Mouse (Mus musculus): ENCODE data around the gene Zfp26. TPM values are rescaled to one million over a fixed set of nuclear protein-coding genes. Genes with fewer than 3 reads are reported as not detected.

Gene Zfp26
- polyA plus RNA-seq, 1 experiment from 2014 or later: 26.5 TPM

DNA sequence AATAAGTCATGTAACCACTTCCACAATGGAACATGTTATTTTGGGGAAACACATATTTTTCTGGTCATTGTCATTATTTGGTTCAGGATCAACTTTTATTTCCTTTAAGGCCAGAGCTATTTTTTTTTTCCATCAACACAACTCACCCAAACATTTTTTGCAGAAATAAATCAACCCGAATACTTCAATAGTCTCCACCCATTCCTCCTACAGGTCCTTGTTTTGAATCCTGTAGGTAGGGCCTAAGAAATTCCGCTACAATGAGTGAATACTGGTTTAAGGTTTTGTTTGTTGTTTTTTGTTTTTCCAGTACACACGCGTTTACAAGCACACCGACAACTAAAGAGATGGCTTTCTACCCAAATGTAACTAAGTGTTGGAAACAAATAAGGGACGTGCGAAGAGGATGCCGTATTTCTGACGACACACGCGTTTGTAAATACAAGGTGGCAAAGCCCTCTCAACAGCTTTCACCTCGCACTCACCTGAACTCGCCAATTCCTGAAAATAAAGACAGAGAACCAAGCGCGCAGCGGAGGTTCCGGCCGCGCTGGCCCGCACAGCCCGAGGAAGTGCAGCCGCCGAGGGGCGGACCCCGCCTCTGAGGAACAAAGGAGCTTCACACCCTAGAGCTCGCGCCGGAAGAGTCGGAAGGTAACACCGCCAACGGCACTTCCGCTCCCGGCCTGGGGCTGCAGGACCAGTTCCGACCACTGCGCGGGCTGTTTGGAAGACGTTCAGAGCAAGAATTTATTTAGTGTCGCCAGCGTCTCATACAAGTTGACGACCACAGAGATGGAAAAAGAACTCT is 75.2 kb downstream of the Zfp26 start, which contains the start of gene Zfp560:
TSS of gene Zfp560 (minus strand) at position 646 of the 811 bp plus-strand sequence.
- WGBS: 3% methylated on average over 40 of the region's 40 CpGs
- peaks cover 8% of the 10 kb centered on the region; the same call in 1 of the 2 replicates for H3K4me1 ChIP-seq (ENCODE audit: control insufficient read depth, insufficient read depth, low read length)
- peak; percentile 99 for ATAC-seq

DNA sequence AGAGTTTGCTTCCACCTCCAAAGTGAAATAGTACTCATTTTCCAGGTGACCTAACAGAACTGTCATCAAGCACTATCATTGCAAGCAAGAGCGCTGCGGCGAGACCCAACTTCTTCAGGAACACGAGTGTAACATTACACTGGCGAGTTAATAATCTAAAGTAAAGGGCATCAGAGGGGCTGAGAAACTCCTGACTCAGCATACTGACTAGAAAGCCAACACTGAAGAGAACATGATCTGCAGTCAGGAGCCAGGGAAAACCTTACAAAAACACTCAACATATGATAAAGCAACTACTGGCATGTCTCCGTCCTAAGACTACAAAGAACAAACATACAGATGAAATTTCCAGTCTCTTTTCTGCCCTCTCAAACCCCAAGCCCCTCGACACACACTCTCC is 76.3 kb downstream of the Zfp26 start:
- peak overlapping the region; percentile 72 for H3K4me2 ChIP-seq (ENCODE audit: low read length)
- peaks cover 8% of the 10 kb centered on the region; the same call in 1 of the 2 replicates for H3K4me1 ChIP-seq (ENCODE audit: control insufficient read depth, insufficient read depth, low read length)
- DNase-seq (ENCODE audit: low spot score) (no peak), ATAC-seq (no peak)
- H3K9ac ChIP-seq (ENCODE audit: low read length): peak overlapping the region; percentile 81
- H3K27me3 ChIP-seq (replicated peaks; ENCODE audit: control insufficient read depth, insufficient read depth, low read length): no peaks in the 10 kb centered on the region
- H3K4me3 ChIP-seq (ENCODE audit: low read depth, low read length): peak overlapping the region; percentile 61
- no peak overlapping the region for H3K27ac ChIP-seq (ENCODE audit: low read depth, low read length)
- H3K9me3 ChIP-seq (replicated peaks; ENCODE audit: control insufficient read depth, low read length): no peaks in the 10 kb centered on the region
- 95% methylated on average over 7 of the region's 7 CpGs for WGBS
- H3K36me3 ChIP-seq (ENCODE audit: control insufficient read depth, insufficient read depth, low read length): no peaks in the 10 kb centered on the region

More for the DNA sequence above, 75.2 kb downstream of the Zfp26 start, which contains the start of gene Zfp560:
- Histone ChIP-seq H3K9me3 (replicated peaks; ENCODE audit: control insufficient read depth, low read length) (no peaks in the 10 kb centered on the region), H3K4me3 (ENCODE audit: low read depth, low read length) (peak within 1 kb of the TSS; percentile 61), H3K27ac (ENCODE audit: low read depth, low read length) (peak within 1 kb of the TSS; percentile 52; the same call in 1 of the 2 replicates), H3K9ac (ENCODE audit: low read length) (peak within 1 kb of the TSS; percentile 81), H3K27me3 (replicated peaks; ENCODE audit: control insufficient read depth, insufficient read depth, low read length) (no peaks in the 10 kb centered on the region), H3K4me2 (ENCODE audit: low read length) (peak within 1 kb of the TSS; percentile 72), H3K36me3 (ENCODE audit: control insufficient read depth, insufficient read depth, low read length) (no peaks in the 10 kb centered on the region)
- peak; percentile 96 for DNase-seq (ENCODE audit: low spot score)

Other genes starting within 250 kb of the Zfp26 start
- not detected in 2 replicates for gene Olfr871, start 248.0 kb downstream of the Zfp26 start, polyA plus RNA-seq (2014; fragmentation: Nextera tagmentation; extraction: Ambion mirVana)
- not detected in 2 replicates for gene Olfr872, start 223.0 kb downstream of the Zfp26 start, polyA plus RNA-seq (2014; fragmentation: Nextera tagmentation; extraction: Ambion mirVana)
- not detected in 2 replicates for gene Olfr39, start 177.8 kb downstream of the Zfp26 start, polyA plus RNA-seq (2014; fragmentation: Nextera tagmentation; extraction: Ambion mirVana)
- gene Olfr873, start 161.6 kb downstream of the Zfp26 start, polyA plus RNA-seq (2014; fragmentation: Nextera tagmentation; extraction: Ambion mirVana): not detected in 2 replicates
- not detected in 2 replicates for gene Olfr18, start 124.1 kb downstream of the Zfp26 start, polyA plus RNA-seq (2014; fragmentation: Nextera tagmentation; extraction: Ambion mirVana)
- gene Zfp560, start 75.0 kb downstream of the Zfp26 start, polyA plus RNA-seq (2014; fragmentation: Nextera tagmentation; extraction: Ambion mirVana): 53.9 and 58.6 TPM in 2 replicates
- gene Zfp426, start 32.6 kb upstream of the Zfp26 start, polyA plus RNA-seq (2014; fragmentation: Nextera tagmentation; extraction: Ambion mirVana): 40.5 and 41.6 TPM in 2 replicates
- gene Zfp266, start 61.3 kb upstream of the Zfp26 start, polyA plus RNA-seq (2014; fragmentation: Nextera tagmentation; extraction: Ambion mirVana): 101 and 120 TPM in 2 replicates
- gene Zfp846, start 121.1 kb upstream of the Zfp26 start, polyA plus RNA-seq (2014; fragmentation: Nextera tagmentation; extraction: Ambion mirVana): 34.4 and 45.5 TPM in 2 replicates
- gene Ubl5, start 182.7 kb upstream of the Zfp26 start, polyA plus RNA-seq (2014; fragmentation: Nextera tagmentation; extraction: Ambion mirVana): 468 and 550 TPM in 2 replicates
- gene Fbxl12, start 184.6 kb upstream of the Zfp26 start, polyA plus RNA-seq (2014; fragmentation: Nextera tagmentation; extraction: Ambion mirVana): 10.3 and 12.5 TPM in 2 replicates
- 69.2 and 73.3 TPM in 2 replicates for gene Pin1, start 191.9 kb upstream of the Zfp26 start, polyA plus RNA-seq (2014; fragmentation: Nextera tagmentation; extraction: Ambion mirVana)

All from forebrain, embryonic 14.5 days (tissue).